Mouse (Mus musculus) liver, embryonic 13.5 days (tissue): ENCODE measurements around the gene Pitpnm1. TPM values are rescaled to one million over a fixed set of nuclear protein-coding genes. Genes with fewer than 3 reads are reported as not detected.

Experiments used
- ATAC-seq: fragments of 200-750 bp; cut with Nextera tagmentation; 2 replicates; pipeline ENCODE4 v1.8.0; 2017; ENCODE audit warnings: low read depth, mild to moderate bottlenecking, moderate number of reproducible peaks, moderate library complexity
- DNase-seq: peaks from one replicate; pipeline ENCODE4 v3.0.0; 2022
- H3K27ac ChIP-seq: fragments of 300-500 bp; sonication (generic); 2 replicates; pipeline ENCODE4 v1.5.1; 2015; ENCODE audit warnings: moderate library complexity, mild to moderate bottlenecking, inconsistent platforms
- H3K27me3 ChIP-seq: fragments of 300-500 bp; sonication (generic); 2 replicates; pipeline ENCODE4 v1.6.1; 2015; ENCODE audit warnings: mild to moderate bottlenecking, inconsistent platforms
- H3K36me3 ChIP-seq: fragments of 300-500 bp; sonication (generic); 2 replicates; pipeline ENCODE4 v1.6.1; 2015; ENCODE audit warnings: mild to moderate bottlenecking, inconsistent platforms
- H3K4me1 ChIP-seq: fragments of 300-500 bp; sonication (generic); replicated peaks from 2 replicates; pipeline ENCODE4 v1.6.1; 2015; ENCODE audit warnings: inconsistent platforms
- H3K4me2 ChIP-seq: fragments of 300-500 bp; sonication (generic); 2 replicates; pipeline ENCODE4 v1.6.1; 2015; ENCODE audit warnings: inconsistent platforms, mild to moderate bottlenecking, moderate library complexity
- H3K4me3 ChIP-seq: fragments of 300-500 bp; sonication (generic); replicated peaks from 2 replicates; pipeline ENCODE4 v1.5.1; 2015; ENCODE audit warnings: mild to moderate bottlenecking, inconsistent platforms
- H3K9ac ChIP-seq: fragments of 300-500 bp; sonication (generic); 2 replicates; pipeline ENCODE4 v1.6.1; 2015; ENCODE audit warnings: mild to moderate bottlenecking, inconsistent platforms
- H3K9me3 ChIP-seq: fragments of 300-500 bp; sonication (generic); replicated peaks from 2 replicates; pipeline ENCODE4 v1.6.1; 2016; ENCODE audit warnings: inconsistent platforms
- WGBS: fragments of 180-500 bp; shearing (Covaris S2); methylation state at CpG from one replicate; pipeline ENCODE4 v1.1.7; 2015; ENCODE audit not compliant: insufficient replicate concordance; 5-methylcytosine and 5-hydroxymethylcytosine counted together
- polyA plus RNA-seq: library from polyadenylated mRNA; unstranded; fragments of >200 nt; fragmentation: Nextera tagmentation; extraction: Ambion mirVana; gene quantifications from 2 replicates; pipeline ENCODE4 v1.2.1, GENCODE M21; 2015

The Pitpnm1 gene
- polyA plus RNA-seq, 1 experiment from 2014 or later = 2.8 TPM

DNA sequence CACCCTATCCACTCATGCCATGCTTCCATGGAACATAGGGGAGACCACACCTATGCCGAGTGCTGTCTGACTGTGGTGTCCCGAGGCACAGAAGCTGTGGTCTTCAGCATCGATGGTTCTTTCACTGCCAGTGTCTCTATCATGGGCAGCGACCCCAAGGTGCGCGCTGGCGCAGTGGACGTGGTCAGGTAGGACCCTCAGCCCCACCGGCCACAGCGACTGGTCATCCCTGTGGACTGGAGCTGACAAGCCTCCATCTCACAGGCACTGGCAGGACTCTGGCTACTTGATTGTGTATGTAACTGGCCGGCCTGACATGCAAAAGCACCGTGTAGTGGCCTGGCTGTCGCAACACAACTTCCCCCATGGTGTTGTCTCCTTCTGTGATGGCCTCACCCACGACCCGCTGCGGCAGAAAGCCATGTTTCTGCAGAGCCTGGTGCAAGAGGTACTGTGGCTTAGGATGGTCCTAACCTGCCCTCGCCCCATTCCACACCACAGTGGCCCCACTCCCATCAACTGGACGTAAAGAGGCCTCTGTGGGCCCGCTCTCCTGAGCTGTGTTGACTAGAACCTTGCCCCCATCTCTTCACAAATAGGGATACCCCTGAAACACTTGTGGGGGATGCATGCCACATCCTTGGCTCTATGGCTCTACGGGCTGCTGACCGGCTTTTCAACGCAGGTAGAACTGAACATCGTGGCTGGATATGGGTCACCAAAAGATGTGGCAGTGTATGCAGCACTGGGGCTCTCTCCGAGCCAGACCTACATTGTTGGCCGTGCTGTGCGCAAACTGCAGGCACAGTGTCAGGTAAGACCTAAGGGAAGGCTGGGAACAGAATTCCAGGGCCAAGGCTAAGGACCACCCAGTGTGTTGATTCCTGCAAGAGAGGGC, 12.5 kb downstream of the Pitpnm1 start:
- H3K4me3 ChIP-seq = no peak overlapping the region
- H3K9ac ChIP-seq = no peak overlapping the region
- no peak for DNase-seq
- H3K4me2 ChIP-seq = 0 out of 2 replicates have a peak overlapping the region, but pooled peaks have one; percentile 51
- H3K27ac ChIP-seq = no peak overlapping the region
- WGBS = 84% methylated on average over 26 of the region's 26 CpGs
- H3K36me3 ChIP-seq = peaks cover 41% of the 10 kb centered on the region
- H3K9me3 ChIP-seq = no peaks in the 10 kb centered on the region
- H3K4me1 ChIP-seq = peaks cover 33% of the 10 kb centered on the region
- no peak for ATAC-seq
- no peaks in the 10 kb centered on the region for H3K27me3 ChIP-seq

- H3K9ac ChIP-seq = peak overlapping the region; percentile 63
- no peaks in the 10 kb centered on the region for H3K9me3 ChIP-seq
- H3K27ac ChIP-seq = peak overlapping the region; percentile 74
- peaks cover 33% of the 10 kb centered on the region for H3K4me1 ChIP-seq
- peak overlapping the region; percentile 22 for H3K4me3 ChIP-seq
- ATAC-seq (peak; percentile 81), DNase-seq (no peak)
- H3K27me3 ChIP-seq = no peaks in the 10 kb centered on the region
- peaks cover 51% of the 10 kb centered on the region for H3K36me3 ChIP-seq
- 28% methylated on average over 13 of the region's 13 CpGs for WGBS
- H3K4me2 ChIP-seq = peak overlapping the region; percentile 51
Observed at GRCm38 (mm10) chr19:4113186-4113805, 13.5 kb downstream of the Pitpnm1 start.

- H3K4me3 ChIP-seq = peak overlapping the region; percentile 22
- 13% methylated on average over 5 of the region's 5 CpGs for WGBS
- no peaks in the 10 kb centered on the region for H3K9me3 ChIP-seq
- H3K27me3 ChIP-seq = no peaks in the 10 kb centered on the region
- DNase-seq (no peak), ATAC-seq (peak; percentile 33)
- peak overlapping the region; percentile 63 for H3K9ac ChIP-seq
- H3K4me2 ChIP-seq = peak overlapping the region; percentile 51
- peaks cover 33% of the 10 kb centered on the region for H3K4me1 ChIP-seq
- H3K27ac ChIP-seq = peak overlapping the region; percentile 74
- peaks cover 53% of the 10 kb centered on the region for H3K36me3 ChIP-seq
Observed at GRCm38 (mm10) chr19:4113806-4114230, 14.0 kb downstream of the Pitpnm1 start.

- H3K4me2 ChIP-seq = peak overlapping the region; percentile 51
- ATAC-seq = no peak
Observed at GRCm38 (mm10) chr19:4114551-4114950, 14.8 kb downstream of the Pitpnm1 start.

GRCm38 (mm10) chr19:4115144-4115543, 15.3 kb downstream of the Pitpnm1 start:
- no peaks in the 10 kb centered on the region for H3K27me3 ChIP-seq
- H3K27ac ChIP-seq = 0 out of 2 replicates have a peak overlapping the region, but pooled peaks have one; percentile 4
- 89% methylated on average over 10 of the region's 10 CpGs for WGBS
- H3K4me2 ChIP-seq = no peak overlapping the region
- ATAC-seq = no peak
- peaks cover 55% of the 10 kb centered on the region for H3K36me3 ChIP-seq
- H3K9me3 ChIP-seq = no peaks in the 10 kb centered on the region
- peaks cover 41% of the 10 kb centered on the region for H3K4me1 ChIP-seq
- DNase-seq = no peak
- H3K9ac ChIP-seq = no peak overlapping the region
- no peak overlapping the region for H3K4me3 ChIP-seq

More at GRCm38 (mm10) chr19:4114551-4114950, 14.8 kb downstream of the Pitpnm1 start:
- no peaks in the 10 kb centered on the region for H3K9me3 ChIP-seq
- peaks cover 36% of the 10 kb centered on the region for H3K4me1 ChIP-seq
- H3K27me3 ChIP-seq = no peaks in the 10 kb centered on the region
- H3K9ac ChIP-seq = peak overlapping the region; percentile 63; the same call in 1 of the 2 replicates
- peak overlapping the region; percentile 74; the same call in 1 of the 2 replicates for H3K27ac ChIP-seq
- 76% methylated on average over 10 of the region's 10 CpGs for WGBS
- DNase-seq = no peak
- H3K36me3 ChIP-seq = peaks cover 55% of the 10 kb centered on the region
- H3K4me3 ChIP-seq = no peak overlapping the region

DNA sequence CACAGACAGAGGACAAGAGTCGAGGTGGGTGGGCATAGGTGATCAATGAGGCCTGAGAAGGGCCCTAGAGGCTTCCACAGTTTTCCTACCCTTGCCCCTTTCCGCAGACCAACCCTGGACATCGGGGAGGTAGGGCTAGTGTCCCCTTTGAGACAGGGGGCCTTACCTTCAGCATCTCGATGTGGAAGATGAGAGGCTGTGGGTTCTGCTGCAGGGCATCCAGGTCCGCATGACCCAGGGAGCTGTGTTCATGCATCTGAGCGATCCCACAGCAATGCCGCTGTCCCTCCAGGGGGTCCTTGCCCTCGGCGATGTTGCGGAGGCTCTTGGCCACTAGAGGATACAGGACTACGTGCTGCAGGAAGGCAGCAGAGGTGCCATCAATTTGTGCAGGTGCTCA, 16.0 kb downstream of the Pitpnm1 start:
- Histone ChIP-seq H3K36me3 (peaks cover 55% of the 10 kb centered on the region), H3K4me2 (no peak overlapping the region), H3K9me3 (no peaks in the 10 kb centered on the region), H3K4me3 (no peak overlapping the region), H3K27me3 (no peaks in the 10 kb centered on the region), H3K27ac (no peak overlapping the region), H3K9ac (no peak overlapping the region), H3K4me1 (peaks cover 47% of the 10 kb centered on the region)
- WGBS = 75% methylated on average over 11 of the region's 11 CpGs
- DNase-seq (no peak), ATAC-seq (no peak)

DNA sequence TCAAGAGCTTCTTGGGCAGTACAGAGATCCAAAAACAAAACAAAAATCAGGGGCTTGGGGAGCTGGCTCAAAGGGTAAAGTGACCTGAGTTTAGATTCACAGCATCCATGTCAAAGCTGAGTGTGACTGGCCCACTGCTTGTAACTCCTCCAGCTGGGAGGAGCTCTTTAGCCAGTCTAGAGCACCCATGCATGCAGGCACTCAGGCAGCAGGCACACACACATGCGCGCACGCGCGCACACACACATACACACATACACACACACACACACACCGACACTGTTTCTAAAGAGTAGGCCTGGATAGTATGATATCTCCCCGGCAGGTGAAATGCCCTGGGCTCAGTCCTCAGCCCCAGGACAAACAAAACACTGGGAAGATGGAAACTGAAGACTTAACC, 17.2 kb downstream of the Pitpnm1 start:
- Histone ChIP-seq H3K4me3 (no peak overlapping the region), H3K27me3 (no peaks in the 10 kb centered on the region), H3K9ac (no peak overlapping the region), H3K9me3 (no peaks in the 10 kb centered on the region), H3K36me3 (peaks cover 51% of the 10 kb centered on the region), H3K4me1 (peaks cover 56% of the 10 kb centered on the region), H3K27ac (no peak overlapping the region), H3K4me2 (no peak overlapping the region)
- 92% methylated on average over 7 of the region's 7 CpGs for WGBS
- ATAC-seq (no peak), DNase-seq (no peak)

- H3K27ac ChIP-seq = no peak overlapping the region
- H3K27me3 ChIP-seq = no peaks in the 10 kb centered on the region
- no peak for ATAC-seq
- no peak overlapping the region for H3K9ac ChIP-seq
- no peaks in the 10 kb centered on the region for H3K9me3 ChIP-seq
- no peak overlapping the region for H3K4me3 ChIP-seq
- peaks cover 56% of the 10 kb centered on the region for H3K4me1 ChIP-seq
- no peak overlapping the region for H3K4me2 ChIP-seq
- 82% methylated on average over 2 of the region's 2 CpGs for WGBS
- H3K36me3 ChIP-seq = peaks cover 46% of the 10 kb centered on the region
- DNase-seq = no peak
Observed at GRCm38 (mm10) chr19:4118350-4118749, 18.6 kb downstream of the Pitpnm1 start.

- Histone ChIP-seq H3K27me3 (no peaks in the 10 kb centered on the region), H3K9ac (no peak overlapping the region), H3K9me3 (no peaks in the 10 kb centered on the region), H3K4me3 (no peak overlapping the region), H3K4me1 (peaks cover 56% of the 10 kb centered on the region), H3K27ac (no peak overlapping the region), H3K4me2 (peak overlapping the region; percentile 73), H3K36me3 (peaks cover 35% of the 10 kb centered on the region)
- WGBS = 59% methylated on average over 6 of the region's 6 CpGs
- DNase-seq (no peak), ATAC-seq (no peak)
Observed at GRCm38 (mm10) chr19:4119716-4120487, 20.1 kb downstream of the Pitpnm1 start.

DNA sequence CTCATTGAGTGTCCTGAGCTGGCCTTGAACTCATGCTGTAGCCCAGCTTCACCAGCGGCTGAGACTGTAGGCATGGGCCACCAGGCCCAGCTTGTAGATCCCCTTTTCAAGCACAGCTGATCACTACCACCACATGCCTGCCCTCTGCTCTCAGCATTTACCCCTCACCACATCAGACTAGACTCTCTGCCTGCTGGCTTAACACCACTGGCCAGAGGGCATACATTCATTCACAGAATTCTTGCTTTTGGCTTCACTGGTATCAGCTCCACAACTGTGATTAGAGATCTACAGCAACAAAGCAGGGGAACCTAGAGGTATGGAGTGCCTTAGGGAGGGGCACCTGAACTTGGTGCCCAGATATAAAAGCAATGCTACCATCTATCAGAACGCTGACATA, 20.7 kb downstream of the Pitpnm1 start:
- Histone ChIP-seq H3K9me3 (no peaks in the 10 kb centered on the region), H3K4me1 (peaks cover 58% of the 10 kb centered on the region), H3K4me3 (peak overlapping the region; percentile 60; the same call in 1 of the 2 replicates), H3K27me3 (no peaks in the 10 kb centered on the region), H3K36me3 (peaks cover 30% of the 10 kb centered on the region), H3K27ac (no peak overlapping the region), H3K4me2 (peak overlapping the region; percentile 73), H3K9ac (no peak overlapping the region)
- DNase-seq (no peak), ATAC-seq (no peak)
- 91% methylated on average over 2 of the region's 2 CpGs for WGBS
